Mouse (Mus musculus): ENCODE results near the gene Atp2a1.

DNA sequence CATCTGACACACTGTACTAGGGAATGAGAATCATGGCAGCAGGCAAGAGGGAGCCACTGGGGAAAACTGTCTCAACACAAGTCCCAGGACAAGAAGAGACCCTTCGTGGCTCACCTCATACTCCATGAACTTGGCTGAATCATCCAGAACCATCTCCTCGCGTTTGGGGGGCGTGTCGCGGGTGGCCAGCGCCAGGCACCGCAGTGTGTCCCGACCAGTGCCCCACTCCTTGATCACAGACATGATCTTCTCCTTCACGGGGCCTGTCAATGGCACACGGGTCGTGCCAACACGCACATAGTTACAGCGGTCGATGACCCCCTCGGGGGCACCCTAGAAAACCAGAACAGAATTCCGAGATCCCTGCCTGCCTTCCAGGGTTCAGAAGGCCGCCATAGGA lies 12.9 kb downstream of the Atp2a1 start:
- TF ChIP-seq BHLHE40 (IDR thresholded peaks at IDR 0.05; ENCODE audit: borderline replicate concordance, low read depth, low read length) (no peak), POLR2A (IDR thresholded peaks at IDR 0.05; ENCODE audit: control insufficient read depth in 1 of 2, insufficient read depth in 1 of 2, low read depth in 1 of 2, low read length in 2 of 2, poor library complexity in 1 of 2) (no peak), TCF12 (IDR thresholded peaks at IDR 0.05; ENCODE audit: low read depth, low read length) (no peak), ELF1 (IDR thresholded peaks at IDR 0.05; ENCODE audit: low read depth, low read length) (no peak), CTCF (IDR thresholded peaks at IDR 0.05 in 2 of 3, conservative IDR thresholded peaks at IDR 0.05 in 1 of 3; ENCODE audit: control insufficient read depth in 1 of 3, insufficient read depth in 1 of 3, low read depth in 2 of 3, low read length in 3 of 3, poor library complexity in 1 of 3, severe bottlenecking in 1 of 3) (no peak), MAZ (IDR thresholded peaks at IDR 0.05; ENCODE audit: low read depth, low read length) (no peak), E2F4 (IDR thresholded peaks at IDR 0.05; ENCODE audit: borderline replicate concordance, low read depth, low read length) (no peak), EP300 (IDR thresholded peaks at IDR 0.05; ENCODE audit: low read depth in 1 of 2, low read length in 2 of 2) (no peak), UBTF (IDR thresholded peaks at IDR 0.05; ENCODE audit: borderline replicate concordance, insufficient read depth, low read depth, low read length) (no peak), ETS1 (IDR thresholded peaks at IDR 0.05; ENCODE audit: low read depth, low read length) (no peak), MAX (IDR thresholded peaks at IDR 0.05; ENCODE audit: low read length) (no peak), NRF1 (IDR thresholded peaks at IDR 0.05; ENCODE audit: insufficient read depth, low read depth, low read length, poor library complexity, severe bottlenecking) (no peak)
